Mouse (Mus musculus): ENCODE data around the gene Cux1.

DNA sequence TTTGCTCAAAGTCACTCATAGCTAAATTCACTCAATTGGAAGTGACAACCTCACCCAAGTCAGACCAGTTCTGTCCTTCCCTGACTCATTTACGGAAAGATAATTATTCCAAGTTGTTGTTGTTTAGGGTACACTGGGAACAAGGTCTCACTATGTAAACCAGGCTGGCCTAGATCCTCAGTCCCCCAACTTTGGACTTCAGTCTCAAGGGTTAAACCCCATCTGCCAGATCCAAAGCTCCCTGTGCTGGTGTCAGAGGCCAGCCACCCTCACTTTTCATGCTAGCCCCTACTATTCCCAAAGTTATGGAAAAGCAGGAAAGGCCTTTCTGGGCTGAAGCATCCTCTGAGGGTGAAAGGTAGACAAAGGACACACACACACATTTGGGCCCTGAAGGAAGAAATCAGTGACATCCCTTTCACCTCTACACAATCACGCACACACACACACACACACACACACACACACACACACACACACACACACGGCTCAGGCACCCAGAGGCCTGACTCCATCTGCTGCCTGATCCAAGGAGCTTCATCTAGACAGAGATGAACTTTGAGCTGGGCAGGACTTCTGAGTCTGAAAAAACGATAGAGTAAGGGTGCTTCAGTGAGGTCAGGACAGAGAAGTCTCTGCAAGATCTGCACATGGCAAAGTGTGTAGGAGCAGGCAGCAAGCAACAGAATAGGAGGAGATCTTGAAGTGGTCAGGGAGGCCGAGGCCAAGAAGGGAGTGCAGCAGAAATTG lies 31.1 kb downstream of the Cux1 start:
- TF ChIP-seq CTCF (IDR thresholded peaks at IDR 0.05; ENCODE audit: borderline replicate concordance, control insufficient read depth, extremely low read depth, insufficient read depth, low read length, poor library complexity) (no peak), POLR2A (IDR thresholded peaks at IDR 0.05; ENCODE audit: control insufficient read depth, extremely low read depth, insufficient read depth, low read length, poor library complexity) (no peak)
